Mouse (Mus musculus) hindbrain, embryonic 14.5 days (tissue): ENCODE measurements at regions not wholly inside any gene's neighbourhood (a gene's known extent, or its start where the extent isn't known, plus 50 kb on each side); places are given as distances from the start of the nearest gene placed in this dataset.

Source experiments
- ATAC-seq: fragments of 200-750 bp; cut with Nextera tagmentation; 2 replicates; pipeline ENCODE4 v1.8.0; 2017; ENCODE audit warnings: moderate number of reproducible peaks, mild to moderate bottlenecking, moderate TSS enrichment, moderate library complexity; ENCODE audit not compliant: low FRiP score
- DNase-seq: peaks from one replicate; pipeline ENCODE4 v3.0.0-alpha.2; 2015; ENCODE audit warnings: low spot score
- H3K27ac ChIP-seq: fragments of 300-500 bp; sonication (generic); 2 replicates; pipeline ENCODE4 v1.5.1; 2014; ENCODE audit warnings: mild to moderate bottlenecking, moderate library complexity
- H3K27me3 ChIP-seq: fragments of 300-500 bp; sonication (generic); 2 replicates; pipeline ENCODE4 v1.6.1; 2014; ENCODE audit warnings: mild to moderate bottlenecking, low read length, mixed read lengths; ENCODE audit not compliant: control insufficient read depth, insufficient read depth
- H3K36me3 ChIP-seq: fragments of 300-500 bp; sonication (generic); replicated peaks from 2 replicates; pipeline ENCODE4 v1.6.1; 2014; ENCODE audit not compliant: control insufficient read depth, insufficient read depth
- H3K4me1 ChIP-seq: fragments of 300-500 bp; sonication (generic); replicated peaks from 2 replicates; pipeline ENCODE4 v1.6.1; 2014; ENCODE audit warnings: antibody characterized with exemption, low read length, mixed read lengths; ENCODE audit not compliant: control insufficient read depth, insufficient read depth
- H3K4me2 ChIP-seq: fragments of 300-500 bp; sonication (generic); replicated peaks from 2 replicates; pipeline ENCODE4 v1.6.1; 2014; ENCODE audit warnings: mild to moderate bottlenecking, moderate library complexity
- H3K4me3 ChIP-seq: fragments of 300-500 bp; sonication (generic); replicated peaks from 2 replicates; pipeline ENCODE4 v1.5.1; 2014; ENCODE audit warnings: mild to moderate bottlenecking, low read length
- H3K9ac ChIP-seq: fragments of 300-500 bp; sonication (generic); 2 replicates; pipeline ENCODE4 v1.6.1; 2014
- H3K9me3 ChIP-seq: fragments of 300-500 bp; sonication (generic); 2 replicates; pipeline ENCODE4 v1.6.1; 2016; ENCODE audit warnings: low read length; ENCODE audit not compliant: control insufficient read depth
- WGBS: fragments of 180-500 bp; shearing (Covaris S2); extraction: QIAGEN DNeasy Blood & Tissue Kit; methylation state at CpG from one replicate; pipeline ENCODE4 v1.1.7; 2014; 5-methylcytosine and 5-hydroxymethylcytosine counted together

GRCm38 (mm10) chr12:43123160-43123559, 1087.0 kb downstream of the Dnajb9 start:
- ATAC-seq, result no peak
- H3K9ac ChIP-seq, result no peak overlapping the region
- no peaks in the 10 kb centered on the region for H3K36me3 ChIP-seq
- H3K9me3 ChIP-seq, result no peaks in the 10 kb centered on the region
- no peak overlapping the region for H3K4me2 ChIP-seq
- H3K27ac ChIP-seq, result no peak overlapping the region
- no peaks in the 10 kb centered on the region for H3K27me3 ChIP-seq
- H3K4me1 ChIP-seq, result no peaks in the 10 kb centered on the region
- no peak overlapping the region for H3K4me3 ChIP-seq
- no peak for DNase-seq

GRCm38 (mm10) chr12:43112096-43112495, 1098.0 kb downstream of the Dnajb9 start:
- ATAC-seq, result no peak
- H3K4me3 ChIP-seq, result no peak overlapping the region
- H3K9me3 ChIP-seq, result no peaks in the 10 kb centered on the region
- no peaks in the 10 kb centered on the region for H3K4me1 ChIP-seq
- no peaks in the 10 kb centered on the region for H3K36me3 ChIP-seq
- no peak overlapping the region for H3K9ac ChIP-seq
- no peaks in the 10 kb centered on the region for H3K27me3 ChIP-seq
- H3K4me2 ChIP-seq, result no peak overlapping the region
- peak; percentile 32 for DNase-seq
- no peak overlapping the region for H3K27ac ChIP-seq
- 30% methylated on average over 2 of the region's 2 CpGs for WGBS

GRCm38 (mm10) chr12:43099382-43099781, 1110.7 kb downstream of the Dnajb9 start:
- no peak for DNase-seq
- Histone ChIP-seq H3K9ac (no peak overlapping the region), H3K4me1 (no peaks in the 10 kb centered on the region), H3K9me3 (no peaks in the 10 kb centered on the region), H3K4me2 (no peak overlapping the region), H3K36me3 (no peaks in the 10 kb centered on the region), H3K4me3 (no peak overlapping the region), H3K27ac (no peak overlapping the region), H3K27me3 (no peaks in the 10 kb centered on the region)
- no peak for ATAC-seq

GRCm38 (mm10) chr12:43078081-43078480, 1132.0 kb downstream of the Dnajb9 start:
- H3K27ac ChIP-seq, result no peak overlapping the region
- H3K27me3 ChIP-seq, result no peaks in the 10 kb centered on the region
- no peak for ATAC-seq
- no peaks in the 10 kb centered on the region for H3K36me3 ChIP-seq
- no peak overlapping the region for H3K4me3 ChIP-seq
- no peak for DNase-seq
- no peaks in the 10 kb centered on the region for H3K4me1 ChIP-seq
- H3K4me2 ChIP-seq, result no peak overlapping the region
- H3K9me3 ChIP-seq, result no peaks in the 10 kb centered on the region
- 36% methylated on average over 3 of the region's 3 CpGs for WGBS
- no peak overlapping the region for H3K9ac ChIP-seq
